Mouse (Mus musculus): Measurements from ENCODE around the gene Dhfr. TPM values are rescaled to one million over a fixed set of nuclear protein-coding genes. Genes with fewer than 3 reads are reported as not detected.

The Dhfr gene
- polyA plus RNA-seq, 1 experiment from 2014 or later = 19.2 TPM

DNA sequence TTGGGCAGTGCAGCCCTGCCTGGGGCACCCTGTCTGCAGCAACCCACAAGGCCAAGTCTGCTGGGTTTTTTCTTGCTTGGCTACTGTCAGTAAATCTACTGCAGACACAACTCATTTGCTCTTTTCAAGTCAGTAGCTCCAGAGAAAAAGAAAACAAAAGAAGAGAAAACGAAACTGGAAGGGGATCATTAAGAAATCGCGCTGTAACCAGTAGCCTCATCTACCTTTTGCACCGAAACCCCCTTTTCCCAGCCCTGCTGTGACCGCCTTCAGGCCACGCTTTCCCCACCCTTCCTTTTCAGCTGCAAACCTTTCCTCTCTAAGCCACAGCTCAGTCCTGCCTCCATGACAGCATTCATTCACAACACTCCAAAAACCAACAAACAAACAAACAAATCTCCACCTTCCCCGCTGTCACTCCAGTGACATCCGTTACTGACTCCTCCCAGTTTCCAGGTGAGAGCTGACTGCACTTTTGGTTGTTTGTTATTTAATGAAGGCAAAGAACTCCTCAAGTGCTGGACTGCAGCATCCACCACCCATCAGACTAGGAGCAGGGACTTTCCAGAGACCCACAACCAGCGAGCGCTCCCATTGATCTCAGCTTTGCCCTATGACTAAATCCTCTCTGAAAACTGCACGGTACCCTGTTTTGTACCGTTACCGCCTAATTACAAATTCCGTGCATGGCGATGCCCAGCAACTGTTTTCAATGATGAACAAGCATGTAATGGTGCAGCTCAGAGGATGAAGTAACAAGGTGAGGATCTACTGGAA lies 22.2 kb upstream of the Dhfr start:
- no peak overlapping the region for H3K27ac ChIP-seq (ENCODE audit: low read depth)

DNA sequence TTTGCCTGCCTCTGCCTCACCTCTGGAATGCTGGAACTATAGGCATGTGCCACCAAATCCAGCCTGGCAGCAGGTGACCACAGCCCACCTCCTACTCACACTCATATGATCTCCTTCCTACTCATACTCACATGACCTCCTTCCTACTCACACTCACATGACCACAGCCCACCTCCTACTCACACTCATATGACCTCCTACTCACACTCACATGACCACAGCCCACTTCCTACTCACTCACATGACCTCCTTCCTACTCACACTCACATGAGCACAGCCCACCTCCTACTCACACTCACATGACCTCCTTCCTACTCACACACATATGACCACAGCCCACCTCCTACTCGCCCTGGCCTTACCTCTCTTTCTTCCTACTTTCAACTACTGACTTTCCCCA lies 17.7 kb upstream of the Dhfr start:
- WGBS = 88% methylated on average over 1 of the region's 1 CpGs

More for the DNA sequence above, 22.2 kb upstream of the Dhfr start:
- Histone ChIP-seq H3K9me3 (ENCODE audit: low read depth, low read length) (no peaks in the 10 kb centered on the region), H3K27me3 (ENCODE audit: insufficient read depth, low read length) (no peaks in the 10 kb centered on the region), H3K9ac (no peak overlapping the region), H3K4me3 (ENCODE audit: low read depth, low read length) (no peak overlapping the region), H3K4me1 (ENCODE audit: insufficient read depth) (no peaks in the 10 kb centered on the region), H3K36me3 (ENCODE audit: insufficient read depth) (peaks cover 17% of the 10 kb centered on the region; the same call in 1 of the 2 replicates), H3K4me2 (no peak overlapping the region)
- 81% methylated on average over 15 of the region's 15 CpGs for WGBS
- DNase-seq (no peak), ATAC-seq (ENCODE audit: insufficient read depth) (no peak)
- TF ChIP-seq CTCF (IDR thresholded peaks at IDR 0.05; ENCODE audit: low read depth) = no peak

DNA sequence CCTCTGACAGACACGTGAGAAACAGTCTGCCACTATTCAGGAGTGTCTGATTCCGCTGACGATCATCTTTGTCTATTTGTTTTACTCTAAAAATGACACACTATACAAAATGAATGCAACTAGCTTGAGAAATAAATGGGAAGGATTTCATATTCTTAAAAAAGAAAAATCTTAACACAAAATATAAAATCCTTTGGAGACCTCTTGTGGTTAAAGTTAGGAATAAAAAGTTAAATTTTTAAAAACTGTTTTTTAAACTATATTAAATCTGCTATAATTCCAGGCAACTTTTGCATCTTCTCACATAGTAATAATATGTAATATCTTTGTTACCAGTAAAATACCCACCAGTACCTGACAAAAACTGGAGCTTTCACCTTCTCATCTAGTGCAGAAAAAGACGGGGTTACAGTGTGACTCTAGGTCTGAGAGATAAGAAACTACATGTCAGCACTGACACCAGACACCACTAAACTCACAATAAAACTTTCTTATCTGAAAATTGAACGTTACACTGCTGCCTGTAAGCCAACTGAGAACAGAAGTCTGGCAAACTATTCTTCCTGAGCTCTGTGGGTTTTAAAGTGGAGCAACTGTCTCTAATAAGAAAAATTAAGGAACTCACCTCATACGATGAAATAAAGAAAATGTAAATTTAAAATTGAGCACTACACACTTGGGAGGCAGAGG lies 16.6 kb upstream of the Dhfr start:
- TF ChIP-seq CTCF (IDR thresholded peaks at IDR 0.05; ENCODE audit: low read depth) = no peak

More for the DNA sequence above, 17.7 kb upstream of the Dhfr start:
- Histone ChIP-seq H3K27ac (ENCODE audit: low read depth) (no peak overlapping the region), H3K4me3 (ENCODE audit: low read depth, low read length) (no peak overlapping the region), H3K9me3 (ENCODE audit: low read depth, low read length) (no peaks in the 10 kb centered on the region), H3K4me1 (ENCODE audit: insufficient read depth) (no peaks in the 10 kb centered on the region), H3K4me2 (no peak overlapping the region), H3K9ac (no peak overlapping the region), H3K36me3 (ENCODE audit: insufficient read depth) (peaks cover 12% of the 10 kb centered on the region; the same call in 1 of the 2 replicates), H3K27me3 (ENCODE audit: insufficient read depth, low read length) (no peaks in the 10 kb centered on the region)
- no peak for TF ChIP-seq CTCF (IDR thresholded peaks at IDR 0.05; ENCODE audit: low read depth)
- DNase-seq = no peak
- no peak for ATAC-seq (ENCODE audit: insufficient read depth)

DNA sequence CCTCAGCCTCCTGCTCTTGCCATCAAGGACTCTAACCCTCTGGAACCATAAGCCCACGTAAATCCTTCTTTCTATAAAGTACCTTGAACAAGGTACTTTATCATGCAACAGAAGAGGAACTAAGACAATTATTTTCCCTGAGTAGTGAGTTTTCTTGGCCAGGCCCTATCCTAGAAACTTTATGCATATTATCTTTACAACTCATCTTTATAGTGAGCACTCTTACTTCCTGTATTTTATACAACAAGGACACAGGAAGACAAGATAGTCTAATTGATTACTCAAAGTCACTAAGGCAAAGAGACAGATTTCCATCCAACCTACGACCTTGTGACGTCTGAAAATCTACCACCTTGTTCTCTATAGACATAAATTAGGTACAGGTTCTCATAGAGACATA lies 14.7 kb upstream of the Dhfr start:
- no peak overlapping the region for H3K4me2 ChIP-seq
- H3K27ac ChIP-seq (ENCODE audit: low read depth) = no peak overlapping the region
- H3K4me3 ChIP-seq (ENCODE audit: low read depth, low read length) = no peak overlapping the region
- no peak for TF ChIP-seq CTCF (IDR thresholded peaks at IDR 0.05; ENCODE audit: low read depth)
- no peaks in the 10 kb centered on the region for H3K4me1 ChIP-seq (ENCODE audit: insufficient read depth)
- WGBS = 81% methylated on average over 3 of the region's 3 CpGs
- peaks cover 35% of the 10 kb centered on the region for H3K36me3 ChIP-seq (ENCODE audit: insufficient read depth)
- H3K9me3 ChIP-seq (ENCODE audit: low read depth, low read length) = no peaks in the 10 kb centered on the region
- no peak for ATAC-seq (ENCODE audit: insufficient read depth)
- no peak for DNase-seq
- H3K27me3 ChIP-seq (ENCODE audit: insufficient read depth, low read length) = no peaks in the 10 kb centered on the region
- H3K9ac ChIP-seq = no peak overlapping the region

More for the DNA sequence above, 16.6 kb upstream of the Dhfr start:
- DNase-seq (peak; percentile 9), ATAC-seq (ENCODE audit: insufficient read depth) (no peak)
- WGBS = 64% methylated on average over 6 of the region's 6 CpGs
- Histone ChIP-seq H3K27me3 (ENCODE audit: insufficient read depth, low read length) (no peaks in the 10 kb centered on the region), H3K9me3 (ENCODE audit: low read depth, low read length) (no peaks in the 10 kb centered on the region), H3K4me2 (no peak overlapping the region), H3K27ac (ENCODE audit: low read depth) (no peak overlapping the region), H3K4me1 (ENCODE audit: insufficient read depth) (no peaks in the 10 kb centered on the region), H3K36me3 (ENCODE audit: insufficient read depth) (peaks cover 19% of the 10 kb centered on the region), H3K4me3 (ENCODE audit: low read depth, low read length) (no peak overlapping the region), H3K9ac (no peak overlapping the region)

DNA sequence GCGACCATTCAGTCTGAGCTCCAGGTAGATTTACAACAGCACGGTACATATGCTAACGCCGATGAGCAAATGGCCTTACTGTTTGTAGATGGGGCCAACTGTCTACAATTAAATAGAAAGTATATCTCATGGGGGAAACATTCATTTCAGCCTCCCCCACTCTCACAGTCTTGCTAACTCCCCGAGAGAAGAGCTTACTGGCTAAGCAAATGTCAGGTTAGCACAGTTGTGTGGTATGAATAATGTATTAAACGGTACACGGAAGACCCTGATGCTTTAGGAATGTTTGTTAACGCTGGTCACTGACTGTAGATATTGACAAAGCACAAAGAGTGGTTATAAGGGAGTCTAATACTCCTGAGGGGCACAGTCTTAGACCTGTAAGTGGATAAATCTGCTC lies 10.5 kb upstream of the Dhfr start:
- TF ChIP-seq CTCF (IDR thresholded peaks at IDR 0.05; ENCODE audit: low read depth) = no peak
- DNase-seq (no peak), ATAC-seq (ENCODE audit: insufficient read depth) (no peak)
- Histone ChIP-seq H3K27ac (ENCODE audit: low read depth) (no peak overlapping the region), H3K9me3 (ENCODE audit: low read depth, low read length) (no peaks in the 10 kb centered on the region), H3K9ac (no peak overlapping the region), H3K4me1 (ENCODE audit: insufficient read depth) (no peaks in the 10 kb centered on the region), H3K4me3 (ENCODE audit: low read depth, low read length) (no peak overlapping the region), H3K27me3 (ENCODE audit: insufficient read depth, low read length) (no peaks in the 10 kb centered on the region), H3K4me2 (no peak overlapping the region), H3K36me3 (ENCODE audit: insufficient read depth) (peaks cover 64% of the 10 kb centered on the region)
- 90% methylated on average over 8 of the region's 8 CpGs for WGBS

DNA sequence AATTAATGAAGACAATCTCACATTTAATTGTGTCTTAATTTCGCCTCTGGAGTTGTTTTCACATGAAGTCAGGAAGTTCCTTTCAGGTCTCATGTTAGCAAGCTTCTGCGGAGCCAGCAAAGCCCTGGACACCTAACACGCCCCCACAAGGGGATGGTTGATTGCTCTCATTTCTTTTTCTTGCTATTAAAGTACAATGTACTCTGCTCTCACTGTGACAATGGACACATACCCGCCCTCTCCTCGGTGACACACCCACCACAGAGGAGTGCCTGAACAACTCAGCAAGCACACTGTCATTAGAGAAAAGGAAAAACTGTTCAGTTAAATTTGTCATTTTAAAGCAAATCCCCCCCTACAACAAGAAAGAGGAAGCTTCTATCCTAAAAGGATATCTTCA lies 8.2 kb upstream of the Dhfr start:
- Histone ChIP-seq H3K4me1 (ENCODE audit: insufficient read depth) (no peaks in the 10 kb centered on the region), H3K9ac (no peak overlapping the region), H3K27me3 (ENCODE audit: insufficient read depth, low read length) (no peaks in the 10 kb centered on the region), H3K27ac (ENCODE audit: low read depth) (no peak overlapping the region), H3K36me3 (ENCODE audit: insufficient read depth) (peaks cover 70% of the 10 kb centered on the region), H3K4me2 (no peak overlapping the region), H3K4me3 (ENCODE audit: low read depth, low read length) (no peak overlapping the region), H3K9me3 (ENCODE audit: low read depth, low read length) (no peaks in the 10 kb centered on the region)
- WGBS = 86% methylated on average over 5 of the region's 5 CpGs
- no peak for TF ChIP-seq CTCF (IDR thresholded peaks at IDR 0.05; ENCODE audit: low read depth)
- ATAC-seq (ENCODE audit: insufficient read depth) = no peak
- DNase-seq = no peak

DNA sequence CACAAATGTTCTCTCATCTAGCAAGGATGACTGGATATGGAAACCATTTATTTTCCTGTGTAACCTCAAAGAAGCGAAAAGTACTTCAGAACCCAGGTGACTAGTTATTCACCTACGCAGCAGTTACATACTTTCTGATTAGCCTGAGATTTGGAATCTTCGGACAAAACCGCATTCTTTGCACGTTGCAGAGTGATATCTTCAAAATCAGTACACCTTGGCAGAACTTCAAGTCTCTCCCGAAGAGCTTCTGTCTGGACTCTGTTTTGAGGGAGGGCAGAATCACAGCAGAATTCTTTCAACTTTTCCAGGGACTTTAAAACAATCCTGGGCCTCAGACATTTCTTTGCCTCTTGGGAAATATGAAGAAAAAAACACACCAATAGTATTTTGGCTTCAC lies 3.4 kb upstream of the Dhfr start:
- Histone ChIP-seq H3K4me2 (no peak overlapping the region), H3K27me3 (ENCODE audit: insufficient read depth, low read length) (no peaks in the 10 kb centered on the region), H3K27ac (ENCODE audit: low read depth) (no peak overlapping the region), H3K9ac (no peak overlapping the region), H3K4me3 (ENCODE audit: low read depth, low read length) (no peak overlapping the region), H3K4me1 (ENCODE audit: insufficient read depth) (no peaks in the 10 kb centered on the region), H3K36me3 (ENCODE audit: insufficient read depth) (peaks cover 38% of the 10 kb centered on the region), H3K9me3 (ENCODE audit: low read depth, low read length) (no peaks in the 10 kb centered on the region)
- 83% methylated on average over 6 of the region's 6 CpGs for WGBS
- TF ChIP-seq CTCF (IDR thresholded peaks at IDR 0.05; ENCODE audit: low read depth) = no peak
- no peak for ATAC-seq (ENCODE audit: insufficient read depth)
- DNase-seq = no peak
